Mouse (Mus musculus) cerebellum, adult 9-10 months (tissue): ENCODE data around the gene 4930444G20Rik.
"Not testable (repeated sequence)": the region's sequence is repeated elsewhere in the genome, so short reads cannot be mapped to it uniquely, and the experiment has no call there.

ENCODE experiments used
- DNase-seq: peaks from one replicate; pipeline ENCODE4 v3.0.0; 2022

The 4930444G20Rik gene

GRCm38 (mm10) chr10:22067979-22068378, at the start of gene 4930444G20Rik:
TSS of gene 4930444G20Rik (minus strand) at chr10:22068079.
- not testable (repeated sequence) for DNase-seq

- no peak for DNase-seq
These were observed 6.7 kb upstream of the 4930444G20Rik start for GRCm38 (mm10) chr10:22074531-22074930.

- DNase-seq, result no peak
These were observed 4.9 kb upstream of the 4930444G20Rik start for GRCm38 (mm10) chr10:22072739-22073138.

GRCm38 (mm10) chr10:22070576-22070975, 2.7 kb upstream of the 4930444G20Rik start:
- DNase-seq, result no peak

GRCm38 (mm10) chr10:22070168-22070567, 2.3 kb upstream of the 4930444G20Rik start:
- no peak for DNase-seq

- DNase-seq, result peak; percentile 6
These were observed 8.5 kb downstream of the 4930444G20Rik start for GRCm38 (mm10) chr10:22059415-22059814.

- DNase-seq, result no peak
These were observed 8.9 kb downstream of the 4930444G20Rik start for GRCm38 (mm10) chr10:22059026-22059325.

- peak; percentile 97 for DNase-seq
These were observed 9.5 kb downstream of the 4930444G20Rik start for GRCm38 (mm10) chr10:22058218-22059025.

GRCm38 (mm10) chr10:22055308-22055707, 12.6 kb downstream of the 4930444G20Rik start:
- DNase-seq, result no peak

GRCm38 (mm10) chr10:22036256-22036655, 31.6 kb downstream of the 4930444G20Rik start:
- peak; percentile 57 for DNase-seq

GRCm38 (mm10) chr10:22034303-22034702, 33.6 kb downstream of the 4930444G20Rik start:
- DNase-seq, result peak; percentile 31

GRCm38 (mm10) chr10:22018618-22019017, 49.3 kb downstream of the 4930444G20Rik start:
- DNase-seq, result no peak

- no peak for DNase-seq
These were observed 50.3 kb downstream of the 4930444G20Rik start for GRCm38 (mm10) chr10:22017469-22018159.
